Mouse (Mus musculus): Measurements from ENCODE around the gene Trim33. TPM values are rescaled to one million over a fixed set of nuclear protein-coding genes. Genes with fewer than 3 reads are reported as not detected.

Trim33 gene
- total RNA-seq, 2 experiments from 2014 or later: 42.5 to 88.5 TPM

DNA sequence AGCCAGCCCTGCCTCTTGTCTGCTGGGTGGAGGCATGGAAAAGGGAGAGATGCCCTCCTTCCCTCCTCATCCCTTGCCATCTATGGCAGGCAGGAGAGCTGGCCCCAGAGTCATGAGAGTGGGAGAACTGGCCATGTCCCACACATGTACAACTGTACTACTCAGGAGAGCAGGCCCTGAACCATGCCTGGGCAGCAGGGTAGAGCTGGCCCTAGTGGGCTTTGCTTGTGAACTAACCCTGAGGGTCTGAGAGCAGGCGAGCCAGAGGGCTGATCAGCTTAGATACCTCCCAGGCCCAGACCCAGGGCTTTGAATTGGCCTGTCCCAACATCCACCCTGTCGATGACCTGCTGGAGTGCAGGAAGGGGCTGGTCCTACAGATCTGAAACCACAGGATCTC lies 115.0 kb downstream of the Trim33 start:
- ATAC-seq (ENCODE audit: poor library complexity, severe bottlenecking): no peak

- ATAC-seq (ENCODE audit: poor library complexity, severe bottlenecking): peak; percentile 38; the same call in 1 of the 2 replicates
These were observed 118.4 kb downstream of the Trim33 start for GRCm38 (mm10) chr3:103397523-103397922.

DNA sequence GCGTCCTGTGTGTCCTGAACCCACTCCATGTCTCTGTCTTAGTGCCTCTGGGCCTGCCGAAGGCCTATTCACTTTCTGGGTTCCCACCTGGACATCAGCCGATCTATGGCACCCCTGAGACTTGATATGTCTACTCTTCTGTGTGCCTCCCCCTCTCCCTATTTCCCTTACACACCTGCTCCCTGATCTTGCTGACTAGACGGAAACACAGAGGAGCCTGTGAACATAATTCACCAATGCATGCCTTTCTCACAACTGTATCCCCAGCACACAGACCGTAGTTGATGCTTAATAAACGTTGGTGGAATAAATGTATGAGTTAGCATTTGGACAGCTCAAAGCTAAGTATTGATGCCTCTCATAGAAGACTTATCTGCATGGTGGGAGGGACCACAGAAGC lies 121.7 kb downstream of the Trim33 start:
- no peak for ATAC-seq (ENCODE audit: poor library complexity, severe bottlenecking)

GRCm38 (mm10) chr3:103401342-103402098 lies 122.4 kb downstream of the Trim33 start:
- ATAC-seq (ENCODE audit: poor library complexity, severe bottlenecking): peak; percentile 45

GRCm38 (mm10) chr3:103402212-103402611 lies 123.1 kb downstream of the Trim33 start:
- no peak for ATAC-seq (ENCODE audit: poor library complexity, severe bottlenecking)

DNA sequence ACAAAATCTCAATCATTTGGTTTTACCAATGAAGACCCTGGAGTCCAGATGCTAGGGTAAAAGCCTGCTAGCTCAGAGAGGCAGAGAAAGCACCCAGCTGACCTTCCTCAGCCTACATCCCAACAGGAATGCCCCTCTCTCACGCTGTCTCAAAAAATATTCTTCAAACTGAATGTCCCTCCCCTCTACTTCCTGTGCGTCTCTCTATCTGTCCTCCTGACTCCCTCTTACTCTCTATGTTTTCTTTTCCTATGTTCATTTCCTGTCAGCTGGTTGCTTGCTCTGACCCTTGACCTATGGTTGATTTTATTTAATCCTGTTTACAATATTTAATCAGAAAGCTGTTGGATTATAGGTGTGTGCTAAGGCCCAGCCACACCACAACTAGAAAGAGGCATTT lies 126.0 kb downstream of the Trim33 start:
- ATAC-seq (ENCODE audit: poor library complexity, severe bottlenecking): no peak

GRCm38 (mm10) chr3:103405871-103406765 lies 127.0 kb downstream of the Trim33 start:
- no peak for ATAC-seq (ENCODE audit: poor library complexity, severe bottlenecking)

Other genes starting within 250 kb of the Trim33 start
- 75.9 and 83.9 TPM in 2 replicates for gene Nras, start 221.0 kb upstream of the Trim33 start, total RNA-seq (2015)
- 58.3 and 59.8 TPM in 2 replicates for gene Nras, start 221.0 kb upstream of the Trim33 start, total RNA-seq (2017)
- gene Ampd1, start 205.3 kb upstream of the Trim33 start, total RNA-seq (2015): not detected in 2 replicates
- 0.44 TPM in 1 of 2 replicates, not detected in the other for gene Ampd1, start 205.3 kb upstream of the Trim33 start, total RNA-seq (2017)
- 3.4 and 5.0 TPM in 2 replicates for gene Dennd2c, start 176.7 kb upstream of the Trim33 start, total RNA-seq (2015)
- 5.3 and 6.9 TPM in 2 replicates for gene Dennd2c, start 176.7 kb upstream of the Trim33 start, total RNA-seq (2017)
- 83.8 and 85.1 TPM in 2 replicates for gene Bcas2, start 107.6 kb upstream of the Trim33 start, total RNA-seq (2015)
- gene Bcas2, start 107.6 kb upstream of the Trim33 start, total RNA-seq (2017): 100 and 117 TPM in 2 replicates